Mouse (Mus musculus): ENCODE measurements at regions not wholly inside any gene's neighbourhood (a gene's known extent, or its start where the extent isn't known, plus 50 kb on each side); places are given as distances from the start of the nearest gene placed in this dataset.

DNA sequence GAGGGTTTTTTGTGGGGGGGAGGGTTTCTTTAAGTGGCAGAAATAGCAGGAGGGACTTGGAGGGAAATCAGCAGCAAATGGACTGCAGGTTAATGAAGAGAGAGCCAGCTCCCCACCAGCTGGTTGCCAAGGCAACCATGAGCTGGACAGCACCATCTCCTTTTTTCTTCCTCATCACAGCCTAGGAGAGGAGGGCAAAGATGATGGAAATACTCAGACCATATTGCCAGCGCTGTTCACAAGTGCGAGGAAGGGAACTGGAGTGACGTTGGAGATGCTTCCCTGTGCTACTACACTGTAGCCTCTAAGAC, 93.9 kb downstream of the Sox11 start:
- TF ChIP-seq CTCF (IDR thresholded peaks at IDR 0.05; ENCODE audit: extremely low read depth, insufficient read depth, insufficient read length, insufficient replicate concordance) (no peak), POLR2A (IDR thresholded peaks at IDR 0.05; ENCODE audit: low read depth, low read length) (no peak)
